Mouse (Mus musculus) ES-Bruce4 (cell line): Measurements from ENCODE around the gene Tcta. TPM values are rescaled to one million over a fixed set of nuclear protein-coding genes. Genes with fewer than 3 reads are reported as not detected.

Experiments
- H3K27ac ChIP-seq: 2 replicates; pipeline ENCODE4 v1.5.1; 2012; ENCODE audit warnings: low read length, inconsistent platforms; ENCODE audit not compliant: insufficient read depth
- H3K27me3 ChIP-seq: 2 replicates; pipeline ENCODE4 v1.6.1; 2012; ENCODE audit warnings: mild to moderate bottlenecking, low read length, inconsistent platforms; ENCODE audit not compliant: control insufficient read depth, poor library complexity, insufficient read depth, severe bottlenecking
- H3K36me3 ChIP-seq: 2 replicates; pipeline ENCODE4 v1.6.1; 2012; ENCODE audit warnings: inconsistent platforms, mild to moderate bottlenecking, low read length, moderate library complexity; ENCODE audit not compliant: control insufficient read depth, poor library complexity, insufficient read depth, severe bottlenecking
- H3K4me1 ChIP-seq: one replicate; pipeline ENCODE4 v1.8.1; 2011; ENCODE audit warnings: low read length; ENCODE audit not compliant: control insufficient read depth, insufficient read depth
- H3K4me3 ChIP-seq: 2 replicates; pipeline ENCODE4 v1.5.1; 2011; ENCODE audit warnings: low read depth, mild to moderate bottlenecking, low read length
- H3K9ac ChIP-seq: 2 replicates; pipeline ENCODE4 v1.6.1; 2012; ENCODE audit warnings: low read depth, mild to moderate bottlenecking, inconsistent platforms; ENCODE audit not compliant: poor library complexity, severe bottlenecking
- H3K9me3 ChIP-seq: replicated peaks from 2 replicates; pipeline ENCODE4 v1.6.1; 2012; ENCODE audit warnings: mild to moderate bottlenecking, low read length, inconsistent platforms; ENCODE audit not compliant: control insufficient read depth, poor library complexity, insufficient read depth, severe bottlenecking
- CTCF ChIP-seq: IDR thresholded peaks from one replicate; pipeline ENCODE4 v1.8.1; 2011; ENCODE audit warnings: low read depth, low read length
- EP300 ChIP-seq: IDR thresholded peaks from 2 replicates; pipeline ENCODE4 v1.6.1; 2011; ENCODE audit warnings: low read depth, low read length; ENCODE audit not compliant: insufficient read depth
- POLR2A ChIP-seq: IDR thresholded peaks from one replicate; pipeline ENCODE4 v1.8.1; 2011; ENCODE audit warnings: low read length; ENCODE audit not compliant: insufficient read depth
- polyA plus RNA-seq: library from polyadenylated mRNA; stranded (reverse); fragments of >200 nt; gene quantifications from 2 replicates; pipeline ENCODE4 v1.2.4, GENCODE M21; 2011; ENCODE audit warnings: low read depth; ENCODE audit not compliant: missing spikeins, insufficient read depth, insufficient read length

The Tcta gene
- polyA plus RNA-seq, 1 experiment = 4.0 TPM

DNA sequence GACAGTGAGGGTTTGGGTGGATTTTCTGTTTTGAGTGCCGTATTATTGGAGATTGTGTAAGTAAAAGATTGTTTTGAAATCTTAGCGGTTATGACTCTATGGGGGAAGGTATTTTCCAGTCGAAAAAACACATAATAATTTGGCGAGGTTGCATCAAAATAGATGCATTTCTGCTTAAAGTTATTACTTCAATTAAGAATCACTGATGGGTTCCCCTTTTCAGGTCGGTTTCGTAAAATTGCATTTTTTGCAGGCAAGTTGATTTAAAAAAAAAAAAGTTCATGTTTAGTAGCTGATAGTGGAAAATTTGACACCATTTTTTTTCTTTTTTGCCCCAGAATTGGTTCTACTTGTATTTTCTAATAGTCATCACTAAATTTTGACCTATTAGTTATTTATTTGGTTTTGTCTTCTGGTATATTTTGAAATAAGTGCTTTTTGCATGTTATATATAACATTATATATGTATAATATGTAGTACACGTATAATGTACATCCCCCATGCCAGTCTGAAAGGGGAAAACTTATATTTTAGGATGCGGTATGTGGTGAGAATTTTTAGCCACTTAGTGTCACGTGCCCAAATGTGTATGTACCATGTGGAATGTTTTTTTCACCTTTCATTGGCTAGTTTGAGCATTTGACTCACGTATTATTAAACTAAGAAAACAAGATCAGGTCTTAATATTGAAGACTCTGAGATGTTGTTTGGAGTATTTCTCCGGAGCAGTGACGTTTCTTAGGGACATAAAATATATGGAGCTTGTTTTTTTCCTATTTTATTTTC is 1.3 kb upstream of the Tcta start:
- H3K4me3 ChIP-seq = peak overlapping the region; percentile 90
- peaks cover 11% of the 10 kb centered on the region for H3K36me3 ChIP-seq
- H3K27ac ChIP-seq = peak overlapping the region; percentile 65
- H3K27me3 ChIP-seq = no peaks in the 10 kb centered on the region
- H3K9me3 ChIP-seq = no peaks in the 10 kb centered on the region
- no peak for TF ChIP-seq CTCF
- TF ChIP-seq POLR2A = no peak
- no peak for TF ChIP-seq EP300
- H3K9ac ChIP-seq = peak overlapping the region; percentile 91
- no peaks in the 10 kb centered on the region for H3K4me1 ChIP-seq

DNA sequence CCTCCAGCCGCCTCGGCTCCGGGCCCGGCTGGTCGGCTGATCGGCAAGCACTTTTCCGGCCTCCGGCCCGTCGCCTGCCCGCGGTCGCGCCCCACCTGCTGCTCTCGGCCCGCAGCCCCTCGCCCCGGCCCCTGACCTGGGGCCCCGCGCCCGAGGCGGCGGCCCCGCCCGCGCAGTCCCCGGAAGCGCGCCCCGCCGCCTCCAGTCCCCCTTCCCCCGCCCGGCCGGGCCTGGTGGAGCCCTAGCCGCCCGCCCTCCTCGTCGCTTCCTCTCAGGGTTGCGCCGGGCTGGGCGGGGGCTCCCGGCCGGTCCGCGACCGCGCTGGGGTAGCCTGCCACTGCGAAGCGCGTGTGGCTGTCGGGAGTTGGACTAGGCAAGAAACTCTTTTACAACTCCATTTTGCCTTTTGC is 616 bp upstream of the Tcta start:
- no peak for TF ChIP-seq CTCF
- TF ChIP-seq EP300 = no peak
- TF ChIP-seq POLR2A = no peak
- Histone ChIP-seq H3K27ac (peak overlapping the region; percentile 86), H3K4me3 (peak overlapping the region; percentile 90), H3K9me3 (no peaks in the 10 kb centered on the region), H3K4me1 (no peaks in the 10 kb centered on the region), H3K36me3 (peaks cover 9% of the 10 kb centered on the region), H3K9ac (peak overlapping the region; percentile 91), H3K27me3 (no peaks in the 10 kb centered on the region)

DNA sequence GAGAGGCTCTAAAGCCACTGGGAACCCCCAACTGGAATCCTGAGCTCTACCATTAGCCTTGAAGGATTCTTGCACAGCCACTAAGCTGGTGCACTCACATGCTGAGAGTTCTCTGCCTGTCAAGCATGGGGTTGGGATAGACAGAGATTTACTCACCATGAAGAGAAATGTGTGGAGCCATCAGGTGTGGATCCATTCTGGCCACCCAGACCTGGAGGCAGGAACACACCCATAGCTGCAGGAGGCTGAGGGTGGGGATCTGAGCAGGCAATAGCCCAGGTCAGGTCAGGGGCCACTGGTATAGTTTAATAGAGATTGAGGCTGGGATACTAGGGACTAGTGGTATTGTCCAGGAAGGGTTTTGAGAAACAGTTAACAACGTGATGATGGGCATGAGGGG is 790 bp downstream of the Tcta start:
- Histone ChIP-seq H3K36me3 (peaks cover 9% of the 10 kb centered on the region), H3K27ac (peak overlapping the region; percentile 33; the same call in 1 of the 2 replicates), H3K27me3 (no peaks in the 10 kb centered on the region), H3K9ac (peak overlapping the region; percentile 64), H3K4me3 (peak overlapping the region; percentile 97), H3K9me3 (no peaks in the 10 kb centered on the region), H3K4me1 (no peaks in the 10 kb centered on the region)
- TF ChIP-seq CTCF (no peak), EP300 (no peak), POLR2A (no peak)

DNA sequence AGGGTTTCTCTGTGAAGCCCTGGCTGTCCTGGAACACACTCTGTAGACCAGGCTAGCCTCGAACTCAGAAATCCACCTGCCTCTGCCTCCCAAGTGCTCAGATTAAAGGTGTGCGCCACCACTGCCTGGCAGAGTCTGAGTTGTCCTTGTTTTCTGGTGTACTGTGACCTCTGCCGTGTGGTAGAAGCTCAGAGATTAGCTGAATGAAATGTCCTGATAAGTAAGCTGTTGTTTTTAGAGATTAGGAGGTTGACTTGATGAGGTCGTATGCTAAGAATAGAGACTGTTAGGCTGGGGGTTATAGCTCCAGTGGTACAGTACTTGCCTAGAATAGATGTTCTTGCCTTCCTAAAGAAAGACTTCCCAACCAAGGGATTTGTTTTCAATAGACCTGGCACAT is 1.2 kb downstream of the Tcta start:
- Histone ChIP-seq H3K9ac (peak overlapping the region; percentile 64; the same call in 1 of the 2 replicates), H3K27ac (no peak overlapping the region)

DNA sequence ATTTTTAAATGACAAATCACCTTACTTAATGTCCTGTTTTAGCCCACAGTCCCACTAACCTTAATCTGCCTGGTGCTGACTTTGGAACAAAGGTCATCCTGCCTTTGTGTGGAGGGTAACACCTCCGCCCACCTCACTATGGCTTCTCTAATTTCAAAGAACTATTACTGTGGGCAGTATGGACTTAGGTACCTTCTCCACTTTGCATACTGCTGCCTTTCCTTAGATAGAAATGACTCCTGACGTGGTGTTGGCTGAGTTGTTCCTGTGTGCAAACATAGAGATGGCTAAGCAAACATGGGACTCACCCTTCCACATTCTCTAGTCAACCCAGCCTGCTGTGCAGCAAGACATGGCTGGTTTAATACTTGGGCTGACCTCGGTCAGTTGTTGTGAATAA is 4.1 kb downstream of the Tcta start:
- H3K4me3 ChIP-seq = no peak overlapping the region
- H3K36me3 ChIP-seq = peaks cover 17% of the 10 kb centered on the region
- H3K9me3 ChIP-seq = no peaks in the 10 kb centered on the region
- no peaks in the 10 kb centered on the region for H3K4me1 ChIP-seq
- no peak overlapping the region for H3K27ac ChIP-seq
- H3K9ac ChIP-seq = no peak overlapping the region
- no peaks in the 10 kb centered on the region for H3K27me3 ChIP-seq
- TF ChIP-seq EP300 = no peak
- no peak for TF ChIP-seq CTCF
- no peak for TF ChIP-seq POLR2A

More for the DNA sequence above, 1.2 kb downstream of the Tcta start:
- H3K4me3 ChIP-seq = no peak overlapping the region
- TF ChIP-seq CTCF (no peak), POLR2A (no peak), EP300 (no peak)
- H3K9me3 ChIP-seq = no peaks in the 10 kb centered on the region
- no peaks in the 10 kb centered on the region for H3K27me3 ChIP-seq
- no peaks in the 10 kb centered on the region for H3K4me1 ChIP-seq
- H3K36me3 ChIP-seq = peaks cover 10% of the 10 kb centered on the region

DNA sequence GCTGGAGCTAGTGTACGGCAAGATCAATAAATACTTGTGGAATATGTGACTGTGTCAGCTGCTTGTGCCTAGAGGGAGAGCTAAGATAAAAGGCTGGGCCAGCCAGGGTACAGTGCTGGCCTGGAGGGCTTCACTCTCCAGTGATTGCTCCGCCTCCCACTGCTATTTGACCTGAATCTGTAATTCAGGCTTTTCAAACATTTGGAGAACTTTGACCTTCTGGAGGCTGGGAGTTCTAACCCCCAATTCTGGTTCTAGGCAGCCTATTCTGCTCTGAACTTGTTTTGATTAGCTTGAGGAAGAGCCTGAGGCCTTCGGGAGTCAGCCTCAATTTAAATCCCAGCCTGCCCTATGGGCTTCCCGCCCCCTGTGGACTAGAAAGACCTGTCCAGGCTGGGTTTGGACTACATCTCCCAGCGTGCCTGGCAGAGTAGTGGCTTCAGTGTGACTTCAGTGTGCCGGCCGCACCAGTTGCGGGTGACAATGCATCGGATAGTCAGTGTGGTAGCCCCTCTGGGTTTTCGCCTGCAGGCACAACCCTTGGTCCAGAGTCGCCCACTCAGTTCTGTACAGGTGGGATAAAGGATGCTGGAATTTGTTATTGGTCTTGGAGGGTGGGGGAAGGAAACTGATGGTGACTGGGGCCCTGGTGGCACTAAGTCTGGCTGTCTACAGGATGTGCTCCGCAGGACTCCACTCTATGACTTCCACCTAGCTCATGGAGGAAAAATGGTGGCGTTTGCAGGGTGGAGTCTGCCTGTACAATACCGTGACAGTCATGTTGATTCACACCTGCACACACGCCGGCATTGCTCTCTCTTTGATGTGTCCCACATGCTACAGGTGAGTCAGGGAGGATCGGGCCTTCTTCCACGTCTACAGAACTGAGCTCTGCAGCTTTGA is 9.3 kb downstream of the Tcta start, which contains the start of gene Amt:
Amt (plus strand) TSS at position 401 of the 903 bp plus-strand sequence.
- TF ChIP-seq EP300 (0 out of 2 replicates have a peak, but pooled peaks have one; percentile 65), POLR2A (peak; percentile 27), CTCF (no peak)
- Histone ChIP-seq H3K27me3 (no peaks in the 10 kb centered on the region), H3K9ac (peak within 1 kb of the TSS; percentile 4), H3K4me3 (peak within 1 kb of the TSS; percentile 70), H3K27ac (peak within 1 kb of the TSS; percentile 89), H3K4me1 (peaks cover 2% of the 10 kb centered on the region), H3K9me3 (no peaks in the 10 kb centered on the region), H3K36me3 (peaks cover 17% of the 10 kb centered on the region)
